Mouse (Mus musculus) neural tube, embryonic 15.5 days (tissue): Measurements from ENCODE around the gene Scrg1. TPM values are rescaled to one million over a fixed set of nuclear protein-coding genes. Genes with fewer than 3 reads are reported as not detected.
"Not testable (repeated sequence)": the region's sequence is repeated elsewhere in the genome, so short reads cannot be mapped to it uniquely, and the experiment has no call there.

ENCODE experiments used
- ATAC-seq: fragments of 200-750 bp; cut with Nextera tagmentation; 2 replicates; pipeline ENCODE4 v1.8.0; 2017; ENCODE audit warnings: mild to moderate bottlenecking, moderate TSS enrichment, moderate library complexity; ENCODE audit not compliant: low FRiP score
- H3K27ac ChIP-seq: fragments of 300-500 bp; sonication (generic); replicated peaks from 2 replicates; pipeline ENCODE4 v1.5.1; 2015; ENCODE audit warnings: mild to moderate bottlenecking, inconsistent platforms
- H3K27me3 ChIP-seq: fragments of 300-500 bp; sonication (generic); replicated peaks from 2 replicates; pipeline ENCODE4 v1.6.1; 2015; ENCODE audit warnings: inconsistent platforms
- H3K36me3 ChIP-seq: fragments of 300-500 bp; sonication (generic); 2 replicates; pipeline ENCODE4 v1.6.1; 2015; ENCODE audit warnings: inconsistent platforms
- H3K4me1 ChIP-seq: fragments of 300-500 bp; sonication (generic); 2 replicates; pipeline ENCODE4 v1.6.1; 2015; ENCODE audit warnings: inconsistent platforms
- H3K4me2 ChIP-seq: fragments of 300-500 bp; sonication (generic); 2 replicates; pipeline ENCODE4 v1.6.1; 2015; ENCODE audit warnings: inconsistent platforms, mild to moderate bottlenecking, moderate library complexity
- H3K4me3 ChIP-seq: fragments of 300-500 bp; sonication (generic); replicated peaks from 2 replicates; pipeline ENCODE4 v1.5.1; 2015; ENCODE audit warnings: mild to moderate bottlenecking, inconsistent platforms
- H3K9ac ChIP-seq: fragments of 300-500 bp; sonication (generic); replicated peaks from 2 replicates; pipeline ENCODE4 v1.6.1; 2015; ENCODE audit warnings: mild to moderate bottlenecking, inconsistent platforms
- H3K9me3 ChIP-seq: fragments of 300-500 bp; sonication (generic); replicated peaks from 2 replicates; pipeline ENCODE4 v1.6.1; 2016; ENCODE audit warnings: inconsistent platforms
- WGBS: fragments of 180-500 bp; shearing (Covaris S2); methylation state at CpG from one replicate; pipeline ENCODE4 v1.1.7; 2015; ENCODE audit warnings: mixed read lengths; 5-methylcytosine and 5-hydroxymethylcytosine counted together
- polyA plus RNA-seq: library from polyadenylated mRNA; unstranded; fragments of >200 nt; fragmentation: Nextera tagmentation; extraction: Ambion mirVana; gene quantifications from 2 replicates; pipeline ENCODE4 v1.2.1, GENCODE M21; 2015

Gene Scrg1
- polyA plus RNA-seq, 1 experiment from 2014 or later: 12.5 TPM

GRCm38 (mm10) chr8:57429888-57430274, 25.8 kb upstream of the Scrg1 start:
- 67% methylated on average over 5 of the region's 5 CpGs for WGBS
- ATAC-seq, H3K4me1 ChIP-seq, H3K9me3 ChIP-seq, H3K4me2 ChIP-seq, H3K9ac ChIP-seq, H3K27me3 ChIP-seq, H3K27ac ChIP-seq, H3K36me3 ChIP-seq, H3K4me3 ChIP-seq: not testable (repeated sequence)

- ATAC-seq: no peak
- H3K9ac ChIP-seq: no peak overlapping the region
- H3K27ac ChIP-seq: no peak overlapping the region
- no peak overlapping the region for H3K4me3 ChIP-seq
- H3K36me3 ChIP-seq: no peaks in the 10 kb centered on the region
- no peaks in the 10 kb centered on the region for H3K9me3 ChIP-seq
- peaks cover 11% of the 10 kb centered on the region for H3K4me1 ChIP-seq
- 85% methylated on average over 11 of the region's 11 CpGs for WGBS
- H3K27me3 ChIP-seq: 0 out of 2 replicates have a peak, but pooled peaks cover 3% of the 10 kb centered on the region
- no peak overlapping the region for H3K4me2 ChIP-seq
These were observed 24.8 kb upstream of the Scrg1 start for GRCm38 (mm10) chr8:57430901-57431300.

- H3K4me3 ChIP-seq: no peak overlapping the region
- H3K9ac ChIP-seq: no peak overlapping the region
- no peak for ATAC-seq
- H3K4me2 ChIP-seq: no peak overlapping the region
- 84% methylated on average over 5 of the region's 5 CpGs for WGBS
- H3K9me3 ChIP-seq: no peaks in the 10 kb centered on the region
- H3K36me3 ChIP-seq: no peaks in the 10 kb centered on the region
- 0 out of 2 replicates have a peak, but pooled peaks cover 3% of the 10 kb centered on the region for H3K27me3 ChIP-seq
- peaks cover 16% of the 10 kb centered on the region for H3K4me1 ChIP-seq
- H3K27ac ChIP-seq: no peak overlapping the region
These were observed 22.9 kb upstream of the Scrg1 start for GRCm38 (mm10) chr8:57432802-57433201.

- H3K27ac ChIP-seq: peak overlapping the region; percentile 61
- H3K9me3 ChIP-seq: no peaks in the 10 kb centered on the region
- H3K27me3 ChIP-seq: no peaks in the 10 kb centered on the region
- H3K36me3 ChIP-seq: no peaks in the 10 kb centered on the region
- no peak overlapping the region for H3K4me3 ChIP-seq
- ATAC-seq: 0 out of 2 replicates have a peak, but pooled peaks have one; percentile 65
- H3K4me2 ChIP-seq: peak overlapping the region; percentile 6; the same call in 1 of the 2 replicates
- peaks cover 10% of the 10 kb centered on the region for H3K4me1 ChIP-seq
- WGBS: 50% methylated on average over 18 of the region's 18 CpGs
- no peak overlapping the region for H3K9ac ChIP-seq
These were observed 19.8 kb upstream of the Scrg1 start for GRCm38 (mm10) chr8:57435768-57436436.

- H3K27me3 ChIP-seq: no peaks in the 10 kb centered on the region
- H3K4me2 ChIP-seq: no peak overlapping the region
- H3K36me3 ChIP-seq: no peaks in the 10 kb centered on the region
- H3K9ac ChIP-seq: no peak overlapping the region
- H3K4me3 ChIP-seq: no peak overlapping the region
- H3K4me1 ChIP-seq: peaks cover 10% of the 10 kb centered on the region
- no peaks in the 10 kb centered on the region for H3K9me3 ChIP-seq
- H3K27ac ChIP-seq: no peak overlapping the region; the same call in 1 of the 2 replicates
- 86% methylated on average over 9 of the region's 9 CpGs for WGBS
- ATAC-seq: no peak
These were observed 19.3 kb upstream of the Scrg1 start for GRCm38 (mm10) chr8:57436437-57436796.

- 78% methylated on average over 4 of the region's 4 CpGs for WGBS
- H3K4me2 ChIP-seq: no peak overlapping the region
- H3K9ac ChIP-seq: no peak overlapping the region
- no peak for ATAC-seq
- no peak overlapping the region for H3K27ac ChIP-seq
- H3K4me1 ChIP-seq: peaks cover 3% of the 10 kb centered on the region; the same call in 1 of the 2 replicates
- no peaks in the 10 kb centered on the region for H3K36me3 ChIP-seq
- H3K4me3 ChIP-seq: no peak overlapping the region
- H3K9me3 ChIP-seq: no peaks in the 10 kb centered on the region
- no peaks in the 10 kb centered on the region for H3K27me3 ChIP-seq
These were observed 14.6 kb upstream of the Scrg1 start for GRCm38 (mm10) chr8:57441131-57441530.

- WGBS: 82% methylated on average over 5 of the region's 5 CpGs
- no peak overlapping the region for H3K4me3 ChIP-seq
- no peaks in the 10 kb centered on the region for H3K36me3 ChIP-seq
- H3K4me1 ChIP-seq: no peaks in the 10 kb centered on the region
- H3K27me3 ChIP-seq: no peaks in the 10 kb centered on the region
- H3K27ac ChIP-seq: no peak overlapping the region
- no peaks in the 10 kb centered on the region for H3K9me3 ChIP-seq
- no peak for ATAC-seq
- H3K9ac ChIP-seq: no peak overlapping the region
- H3K4me2 ChIP-seq: no peak overlapping the region
These were observed 14.2 kb upstream of the Scrg1 start for GRCm38 (mm10) chr8:57441556-57441955.

GRCm38 (mm10) chr8:57443289-57443688, 12.4 kb upstream of the Scrg1 start:
- H3K4me1 ChIP-seq: no peaks in the 10 kb centered on the region
- no peaks in the 10 kb centered on the region for H3K36me3 ChIP-seq
- no peaks in the 10 kb centered on the region for H3K27me3 ChIP-seq
- no peak overlapping the region for H3K9ac ChIP-seq
- no peak for ATAC-seq
- H3K4me3 ChIP-seq: no peak overlapping the region
- no peaks in the 10 kb centered on the region for H3K9me3 ChIP-seq
- no peak overlapping the region for H3K4me2 ChIP-seq
- 70% methylated on average over 4 of the region's 4 CpGs for WGBS
- no peak overlapping the region for H3K27ac ChIP-seq

- not testable (repeated sequence) for H3K9me3 ChIP-seq, H3K9ac ChIP-seq, ATAC-seq, H3K27me3 ChIP-seq, H3K4me1 ChIP-seq, H3K4me2 ChIP-seq, H3K4me3 ChIP-seq, H3K27ac ChIP-seq, H3K36me3 ChIP-seq
- 91% methylated on average over 4 of the region's 5 CpGs for WGBS
These were observed 9.8 kb upstream of the Scrg1 start for GRCm38 (mm10) chr8:57445901-57446300.

GRCm38 (mm10) chr8:57450726-57451125, 5.0 kb upstream of the Scrg1 start:
- WGBS: 81% methylated on average over 7 of the region's 7 CpGs
- no peak overlapping the region for H3K4me2 ChIP-seq

GRCm38 (mm10) chr8:57451896-57452295, 3.8 kb upstream of the Scrg1 start:
- Histone ChIP-seq H3K4me3 (no peak overlapping the region), H3K27ac (no peak overlapping the region), H3K9me3 (no peaks in the 10 kb centered on the region), H3K36me3 (no peaks in the 10 kb centered on the region), H3K4me2 (no peak overlapping the region), H3K27me3 (no peaks in the 10 kb centered on the region), H3K4me1 (no peaks in the 10 kb centered on the region), H3K9ac (no peak overlapping the region)
- WGBS: 94% methylated on average over 4 of the region's 4 CpGs
- ATAC-seq: no peak

More at GRCm38 (mm10) chr8:57450726-57451125, 5.0 kb upstream of the Scrg1 start:
- Histone ChIP-seq H3K9ac (no peak overlapping the region), H3K36me3 (no peaks in the 10 kb centered on the region), H3K4me1 (no peaks in the 10 kb centered on the region), H3K27ac (no peak overlapping the region), H3K4me3 (no peak overlapping the region), H3K9me3 (no peaks in the 10 kb centered on the region), H3K27me3 (no peaks in the 10 kb centered on the region)
- ATAC-seq: no peak

- Histone ChIP-seq H3K4me3 (no peak overlapping the region), H3K27ac (no peak overlapping the region), H3K9me3 (no peaks in the 10 kb centered on the region), H3K27me3 (no peaks in the 10 kb centered on the region), H3K4me1 (no peaks in the 10 kb centered on the region), H3K4me2 (no peak overlapping the region), H3K9ac (no peak overlapping the region), H3K36me3 (no peaks in the 10 kb centered on the region)
- 93% methylated on average over 2 of the region's 2 CpGs for WGBS
- no peak for ATAC-seq
These were observed 2.4 kb upstream of the Scrg1 start for GRCm38 (mm10) chr8:57453361-57453760.
